ENCODE assay signal across 13 mouse cellular contexts in genomic region chr14:22679705-22680643, GRCm38 (mm10).
DNase-seq lines count a peak whose midpoint lies in the region; ATAC-seq lines count a peak whose summit lies in the region.
"Had no signal": no experiment of that assay in that cellular context is flagged by ENCODE, and none has a peak within 500 bp of the region (broad histone marks: within the 10 kb centered on the region; RNA-seq: fewer than 3 reads in every experiment).

No protein-coding gene starts in this region.

- no peak overlapping the region for H3K4me2 ChIP-seq in midbrain, embryonic 16.5 days (ENCODE audit: low read length)
- H3K4me2 ChIP-seq in hindbrain, embryonic 14.5 days (replicated peaks): no peak overlapping the region
- H3K4me2 ChIP-seq: heart, embryonic 13.5 days; liver, embryonic 11.5 days had no signal

- peaks cover 21% of the 10 kb centered on the region for H3K27me3 ChIP-seq in midbrain, embryonic 10.5 days (ENCODE audit: low read depth, poor library complexity, severe bottlenecking)
- no peaks in the 10 kb centered on the region for H3K27me3 ChIP-seq in midbrain, embryonic 16.5 days (ENCODE audit: control insufficient read depth, insufficient read depth, low read depth, low read length)
- H3K27me3 ChIP-seq in hindbrain, embryonic 14.5 days (ENCODE audit: control insufficient read depth, insufficient read depth, low read length): no peaks in the 10 kb centered on the region
- H3K27me3 ChIP-seq in heart, embryonic 10.5 days (ENCODE audit: insufficient read depth, poor library complexity, severe bottlenecking): peaks cover 15% of the 10 kb centered on the region; the same call in 1 of the 2 replicates

- H3K27ac ChIP-seq in midbrain, embryonic 10.5 days (replicated peaks): peak overlapping the region; percentile 67
- H3K27ac ChIP-seq in midbrain, embryonic 16.5 days (ENCODE audit: low read length): no peak overlapping the region
- peak overlapping the region; percentile 60 for H3K27ac ChIP-seq in hindbrain, embryonic 14.5 days
- H3K27ac ChIP-seq in heart, embryonic 10.5 days: no peak overlapping the region
- H3K27ac ChIP-seq: heart, embryonic 13.5 days had no signal

- no peak overlapping the region for H3K4me3 ChIP-seq in midbrain, embryonic 10.5 days
- H3K4me3 ChIP-seq in midbrain, embryonic 16.5 days (ENCODE audit: low read depth, low read length): no peak overlapping the region
- H3K4me3 ChIP-seq in hindbrain, embryonic 14.5 days (replicated peaks; ENCODE audit: low read length): no peak overlapping the region
- no peak overlapping the region for H3K4me3 ChIP-seq in heart, embryonic 10.5 days
- H3K4me3 ChIP-seq: heart, embryonic 13.5 days had no signal

- no peak overlapping the region for H3K9ac ChIP-seq in midbrain, embryonic 16.5 days (ENCODE audit: low read depth, low read length)
- 0 out of 2 replicates have a peak overlapping the region, but pooled peaks have one; percentile 24 for H3K9ac ChIP-seq in hindbrain, embryonic 14.5 days
- H3K9ac ChIP-seq: heart, embryonic 13.5 days had no signal

- no peaks in the 10 kb centered on the region for H3K36me3 ChIP-seq in midbrain, embryonic 10.5 days
- no peaks in the 10 kb centered on the region for H3K36me3 ChIP-seq in midbrain, embryonic 16.5 days (ENCODE audit: control insufficient read depth, insufficient read depth, low read length)
- no peaks in the 10 kb centered on the region for H3K36me3 ChIP-seq in hindbrain, embryonic 14.5 days (replicated peaks; ENCODE audit: control insufficient read depth, insufficient read depth)
- H3K36me3 ChIP-seq in heart, embryonic 10.5 days: no peaks in the 10 kb centered on the region
- H3K36me3 ChIP-seq: heart, embryonic 13.5 days had no signal

- H3K9me3 ChIP-seq in midbrain, embryonic 10.5 days (replicated peaks): no peaks in the 10 kb centered on the region
- H3K9me3 ChIP-seq in midbrain, embryonic 16.5 days (replicated peaks; ENCODE audit: control insufficient read depth, low read length, poor library complexity, severe bottlenecking): no peaks in the 10 kb centered on the region
- H3K9me3 ChIP-seq in hindbrain, embryonic 14.5 days (ENCODE audit: control insufficient read depth, low read length): no peaks in the 10 kb centered on the region
- no peaks in the 10 kb centered on the region for H3K9me3 ChIP-seq in heart, embryonic 10.5 days
- H3K9me3 ChIP-seq: heart, embryonic 13.5 days had no signal

- DNase-seq in midbrain, embryonic 10.5 days (ENCODE audit: low spot score): peak; percentile 33
- DNase-seq in hindbrain, embryonic 14.5 days (ENCODE audit: low spot score): peak; percentile 40
- peak; percentile 22 for DNase-seq in lung, postnatal 36 days
- DNase-seq in right cerebral cortex, postnatal 36 days (ENCODE audit: low spot score in 2 of 2): no peak
- DNase-seq in urinary bladder, postnatal 14 days (ENCODE audit: low spot score): no peak
- no peak for DNase-seq in heart, embryonic 10.5 days (ENCODE audit: low spot score)
- DNase-seq: cerebellum, adult 11-12 months had no signal

- peaks cover 19% of the 10 kb centered on the region for H3K4me1 ChIP-seq in midbrain, embryonic 10.5 days
- H3K4me1 ChIP-seq in midbrain, embryonic 16.5 days (ENCODE audit: control insufficient read depth, insufficient read depth, low read length): 0 out of 2 replicates have a peak, but pooled peaks cover 3% of the 10 kb centered on the region
- peaks cover 16% of the 10 kb centered on the region; the same call in 1 of the 2 replicates for H3K4me1 ChIP-seq in hindbrain, embryonic 14.5 days (replicated peaks; ENCODE audit: control insufficient read depth, insufficient read depth, low read length)
- peaks cover 19% of the 10 kb centered on the region for H3K4me1 ChIP-seq in heart, embryonic 10.5 days

- ATAC-seq in midbrain, embryonic 16.5 days: no peak
- ATAC-seq in hindbrain, embryonic 14.5 days (ENCODE audit: low FRiP score): peak; percentile 81; the same call in 1 of the 2 replicates
- no peak for ATAC-seq in megakaryocyte-erythroid progenitor cell, adult 5-6 weeks (replicated peaks; ENCODE audit: low FRiP score, low TSS enrichment, poor library complexity, severe bottlenecking)
- ATAC-seq: activated CD4-positive, CD25-positive, alpha-beta regulatory T cell, adult 4 months; CD4-positive, CD25-positive, alpha-beta regulatory T cell, adult 4 months had no signal

- WGBS in midbrain, embryonic 10.5 days: 48% methylated on average over 9 of the region's 9 CpGs
- WGBS in midbrain, embryonic 16.5 days: 25% methylated on average over 9 of the region's 9 CpGs
- 18% methylated on average over 9 of the region's 9 CpGs for WGBS in hindbrain, embryonic 14.5 days
- 74% methylated on average over 9 of the region's 9 CpGs for WGBS in heart, embryonic 10.5 days

Comparison
In these comparisons a context has a peak if more than half of its experiments do, and no peak if none do; other contexts are left out.
1. H3K27ac ChIP-seq: peak in midbrain, embryonic 10.5 days (single experiment) and hindbrain, embryonic 14.5 days (single experiment); none in midbrain, embryonic 16.5 days (single experiment) and heart, embryonic 10.5 days (single experiment).
2. DNase-seq: peak in midbrain, embryonic 10.5 days (single experiment), hindbrain, embryonic 14.5 days (single experiment) and lung, postnatal 36 days (single experiment); none in right cerebral cortex, postnatal 36 days (0 of 2), urinary bladder, postnatal 14 days (single experiment) and heart, embryonic 10.5 days (single experiment).